Mouse (Mus musculus): ENCODE results near the gene Gli3. TPM values are rescaled to one million over a fixed set of nuclear protein-coding genes. Genes with fewer than 3 reads are reported as not detected.

Gli3 gene
- polyA plus RNA-seq, 1 experiment from 2014 or later = 7.0 TPM

GRCm38 (mm10) chr13:15556646-15557098, 93.6 kb downstream of the Gli3 start:
- 35% methylated on average over 2 of the region's 2 CpGs for WGBS
- ATAC-seq (ENCODE audit: insufficient number of reproducible peaks, insufficient read depth, low FRiP score, low read depth) = no peak
- H3K27me3 ChIP-seq (ENCODE audit: control insufficient read depth, insufficient read depth, low read length) = no peaks in the 10 kb centered on the region

GRCm38 (mm10) chr13:15561441-15561840, 98.4 kb downstream of the Gli3 start:
- WGBS = 62% methylated on average over 3 of the region's 3 CpGs
- no peak overlapping the region for H3K4me3 ChIP-seq (ENCODE audit: control insufficient read depth in 1 of 2, insufficient read depth in 1 of 2, low read depth in 1 of 2, low read length in 2 of 2)
- no peaks in the 10 kb centered on the region for H3K9me3 ChIP-seq (ENCODE audit: control insufficient read depth, low read length)
- no peaks in the 10 kb centered on the region for H3K36me3 ChIP-seq (ENCODE audit: control insufficient read depth, insufficient read depth, low read length)
- no peak overlapping the region for H3K27ac ChIP-seq (replicated peaks in 1 of 2; ENCODE audit: control insufficient read depth in 1 of 2, insufficient read depth in 1 of 2, low read depth in 2 of 2, low read length in 2 of 2)
- no peaks in the 10 kb centered on the region for H3K27me3 ChIP-seq (ENCODE audit: control insufficient read depth, insufficient read depth, low read length)
- ATAC-seq (ENCODE audit: insufficient number of reproducible peaks, insufficient read depth, low FRiP score, low read depth) = no peak
- no peak overlapping the region for H3K4me2 ChIP-seq (ENCODE audit: low read length)
- no peak overlapping the region for H3K9ac ChIP-seq (ENCODE audit: low read length)
- H3K4me1 ChIP-seq (ENCODE audit: control insufficient read depth in 2 of 2, insufficient read depth in 2 of 2, low read length in 2 of 2) = peaks cover 3 to 4% of the 10 kb centered on the region in 2 experiments; a peak in 1 of 4 replicates

More at GRCm38 (mm10) chr13:15556646-15557098, 93.6 kb downstream of the Gli3 start:
- no peak overlapping the region for H3K4me2 ChIP-seq (ENCODE audit: low read length)
- H3K4me3 ChIP-seq (ENCODE audit: control insufficient read depth in 1 of 2, insufficient read depth in 1 of 2, low read depth in 1 of 2, low read length in 2 of 2) = no peak overlapping the region
- no peak overlapping the region for H3K27ac ChIP-seq (replicated peaks in 1 of 2; ENCODE audit: control insufficient read depth in 1 of 2, insufficient read depth in 1 of 2, low read depth in 2 of 2, low read length in 2 of 2)
- no peaks in the 10 kb centered on the region for H3K4me1 ChIP-seq (ENCODE audit: control insufficient read depth in 2 of 2, insufficient read depth in 2 of 2, low read length in 2 of 2)
- H3K36me3 ChIP-seq (ENCODE audit: control insufficient read depth, insufficient read depth, low read length) = no peaks in the 10 kb centered on the region
- H3K9ac ChIP-seq (ENCODE audit: low read length) = no peak overlapping the region
- H3K9me3 ChIP-seq (ENCODE audit: control insufficient read depth, low read length) = no peaks in the 10 kb centered on the region

- H3K36me3 ChIP-seq (ENCODE audit: control insufficient read depth, insufficient read depth, low read length) = no peaks in the 10 kb centered on the region
- H3K4me2 ChIP-seq (ENCODE audit: low read length) = peak overlapping the region; percentile 44
- H3K27ac ChIP-seq (replicated peaks in 1 of 2; ENCODE audit: control insufficient read depth in 1 of 2, insufficient read depth in 1 of 2, low read depth in 2 of 2, low read length in 2 of 2) = no peak overlapping the region
- H3K27me3 ChIP-seq (ENCODE audit: control insufficient read depth, insufficient read depth, low read length) = peaks cover 7% of the 10 kb centered on the region; the same call in 1 of the 2 replicates
- ATAC-seq (ENCODE audit: insufficient number of reproducible peaks, insufficient read depth, low FRiP score, low read depth) = no peak
- peaks cover 0 to 5% of the 10 kb centered on the region in 2 experiments; a peak in 2 of 4 replicates for H3K4me1 ChIP-seq (ENCODE audit: control insufficient read depth in 2 of 2, insufficient read depth in 2 of 2, low read length in 2 of 2)
- no peaks in the 10 kb centered on the region for H3K9me3 ChIP-seq (ENCODE audit: control insufficient read depth, low read length)
- H3K4me3 ChIP-seq (ENCODE audit: control insufficient read depth in 1 of 2, insufficient read depth in 1 of 2, low read depth in 1 of 2, low read length in 2 of 2) = no peak overlapping the region
- WGBS = 6% methylated on average over 15 of the region's 15 CpGs
- no peak overlapping the region for H3K9ac ChIP-seq (ENCODE audit: low read length)
Observed at GRCm38 (mm10) chr13:15570908-15571568, 108.0 kb downstream of the Gli3 start.

GRCm38 (mm10) chr13:15577133-15577917, 114.3 kb downstream of the Gli3 start:
- H3K4me1 ChIP-seq (ENCODE audit: control insufficient read depth in 2 of 2, insufficient read depth in 2 of 2, low read length in 2 of 2) = no peaks in the 10 kb centered on the region
- 70% methylated on average over 8 of the region's 8 CpGs for WGBS
- 0 out of 2 replicates have a peak, but pooled peaks cover under 1% of the 10 kb centered on the region for H3K27me3 ChIP-seq (ENCODE audit: control insufficient read depth, insufficient read depth, low read length)
- no peaks in the 10 kb centered on the region for H3K9me3 ChIP-seq (ENCODE audit: control insufficient read depth, low read length)
- no peaks in the 10 kb centered on the region for H3K36me3 ChIP-seq (ENCODE audit: control insufficient read depth, insufficient read depth, low read length)
- H3K27ac ChIP-seq (replicated peaks in 1 of 2; ENCODE audit: control insufficient read depth in 1 of 2, insufficient read depth in 1 of 2, low read depth in 2 of 2, low read length in 2 of 2) = no peak overlapping the region
- no peak overlapping the region for H3K9ac ChIP-seq (ENCODE audit: low read length)
- no peak overlapping the region for H3K4me2 ChIP-seq (ENCODE audit: low read length)
- no peak for ATAC-seq (ENCODE audit: insufficient number of reproducible peaks, insufficient read depth, low FRiP score, low read depth)
- H3K4me3 ChIP-seq (ENCODE audit: control insufficient read depth in 1 of 2, insufficient read depth in 1 of 2, low read depth in 1 of 2, low read length in 2 of 2) = no peak overlapping the region

GRCm38 (mm10) chr13:15580458-15580857, 117.4 kb downstream of the Gli3 start:
- ATAC-seq (ENCODE audit: insufficient number of reproducible peaks, insufficient read depth, low FRiP score, low read depth) = no peak
- Histone ChIP-seq H3K27ac (replicated peaks in 1 of 2; ENCODE audit: control insufficient read depth in 1 of 2, insufficient read depth in 1 of 2, low read depth in 2 of 2, low read length in 2 of 2) (no peak overlapping the region), H3K27me3 (ENCODE audit: control insufficient read depth, insufficient read depth, low read length) (peaks cover 4% of the 10 kb centered on the region; the same call in 1 of the 2 replicates), H3K9me3 (ENCODE audit: control insufficient read depth, low read length) (no peaks in the 10 kb centered on the region), H3K4me3 (ENCODE audit: control insufficient read depth in 1 of 2, insufficient read depth in 1 of 2, low read depth in 1 of 2, low read length in 2 of 2) (no peak overlapping the region), H3K4me1 (ENCODE audit: control insufficient read depth in 2 of 2, insufficient read depth in 2 of 2, low read length in 2 of 2) (no peaks in the 10 kb centered on the region), H3K36me3 (ENCODE audit: control insufficient read depth, insufficient read depth, low read length) (no peaks in the 10 kb centered on the region), H3K4me2 (ENCODE audit: low read length) (no peak overlapping the region), H3K9ac (ENCODE audit: low read length) (no peak overlapping the region)
- WGBS = 86% methylated on average over 5 of the region's 5 CpGs

- no peak overlapping the region for H3K4me3 ChIP-seq (ENCODE audit: control insufficient read depth in 1 of 2, insufficient read depth in 1 of 2, low read depth in 1 of 2, low read length in 2 of 2)
- no peaks in the 10 kb centered on the region for H3K36me3 ChIP-seq (ENCODE audit: control insufficient read depth, insufficient read depth, low read length)
- H3K27me3 ChIP-seq (ENCODE audit: control insufficient read depth, insufficient read depth, low read length) = peaks cover 5% of the 10 kb centered on the region
- no peak for ATAC-seq (ENCODE audit: insufficient number of reproducible peaks, insufficient read depth, low FRiP score, low read depth)
- H3K9ac ChIP-seq (ENCODE audit: low read length) = no peak overlapping the region
- WGBS = 66% methylated on average over 2 of the region's 2 CpGs
- H3K4me2 ChIP-seq (ENCODE audit: low read length) = no peak overlapping the region
- peaks cover 0 to 2% of the 10 kb centered on the region in 2 experiments; a peak in 2 of 4 replicates for H3K4me1 ChIP-seq (ENCODE audit: control insufficient read depth in 2 of 2, insufficient read depth in 2 of 2, low read length in 2 of 2)
- H3K9me3 ChIP-seq (ENCODE audit: control insufficient read depth, low read length) = no peaks in the 10 kb centered on the region
- no peak overlapping the region for H3K27ac ChIP-seq (replicated peaks in 1 of 2; ENCODE audit: control insufficient read depth in 1 of 2, insufficient read depth in 1 of 2, low read depth in 2 of 2, low read length in 2 of 2)
Observed at GRCm38 (mm10) chr13:15585941-15586340, 122.9 kb downstream of the Gli3 start.

- H3K4me2 ChIP-seq (ENCODE audit: low read length) = no peak overlapping the region
- no peaks in the 10 kb centered on the region for H3K9me3 ChIP-seq (ENCODE audit: control insufficient read depth, low read length)
- WGBS = 67% methylated on average over 16 of the region's 16 CpGs
- H3K4me1 ChIP-seq (ENCODE audit: control insufficient read depth in 2 of 2, insufficient read depth in 2 of 2, low read length in 2 of 2) = peaks cover 0 to 2% of the 10 kb centered on the region in 2 experiments; a peak in 2 of 4 replicates
- no peak overlapping the region for H3K27ac ChIP-seq (replicated peaks in 1 of 2; ENCODE audit: control insufficient read depth in 1 of 2, insufficient read depth in 1 of 2, low read depth in 2 of 2, low read length in 2 of 2)
- no peak overlapping the region for H3K4me3 ChIP-seq (ENCODE audit: control insufficient read depth in 1 of 2, insufficient read depth in 1 of 2, low read depth in 1 of 2, low read length in 2 of 2)
- H3K9ac ChIP-seq (ENCODE audit: low read length) = no peak overlapping the region
- H3K36me3 ChIP-seq (ENCODE audit: control insufficient read depth, insufficient read depth, low read length) = no peaks in the 10 kb centered on the region
- peaks cover 18% of the 10 kb centered on the region for H3K27me3 ChIP-seq (ENCODE audit: control insufficient read depth, insufficient read depth, low read length)
- ATAC-seq (ENCODE audit: insufficient number of reproducible peaks, insufficient read depth, low FRiP score, low read depth) = no peak
Observed at GRCm38 (mm10) chr13:15588278-15589272, 125.5 kb downstream of the Gli3 start.

Measured in heart, embryonic 14.5 days (tissue).